Mouse (Mus musculus) midbrain, embryonic 14.5 days (tissue): Measurements from ENCODE around the gene Gm49510. TPM values are rescaled to one million over a fixed set of nuclear protein-coding genes. Genes with fewer than 3 reads are reported as not detected.

Source experiments
- ATAC-seq: fragments of 200-750 bp; cut with Nextera tagmentation; 2 replicates; pipeline ENCODE4 v1.8.0; 2017; ENCODE audit warnings: moderate number of reproducible peaks, moderate library complexity; ENCODE audit not compliant: low FRiP score, low TSS enrichment
- DNase-seq: peaks from one replicate; pipeline ENCODE4 v3.0.0-alpha.2; 2015
- H3K27ac ChIP-seq: fragments of 300-500 bp; sonication (generic); replicated peaks from 2 replicates; pipeline ENCODE4 v1.5.1; 2014; ENCODE audit warnings: mild to moderate bottlenecking, low read depth, low read length, moderate library complexity
- H3K27me3 ChIP-seq: fragments of 300-500 bp; sonication (generic); 2 replicates; pipeline ENCODE4 v1.6.1; 2014; ENCODE audit warnings: low read length, control low read depth, mixed read lengths; ENCODE audit not compliant: control insufficient read depth, insufficient read depth
- H3K36me3 ChIP-seq: fragments of 300-500 bp; sonication (generic); 2 replicates; pipeline ENCODE4 v1.6.1; 2014; ENCODE audit warnings: low read length, control low read depth; ENCODE audit not compliant: control insufficient read depth, insufficient read depth
- H3K4me1 ChIP-seq: fragments of 300-500 bp; sonication (generic); 2 replicates; pipeline ENCODE4 v1.6.1; 2014; ENCODE audit warnings: mild to moderate bottlenecking, antibody characterized with exemption, low read length, control low read depth; ENCODE audit not compliant: control insufficient read depth, insufficient read depth
- H3K4me2 ChIP-seq: fragments of 300-500 bp; sonication (generic); 2 replicates; pipeline ENCODE4 v1.6.1; 2014; ENCODE audit warnings: mild to moderate bottlenecking, low read length, moderate library complexity
- H3K4me3 ChIP-seq: fragments of 300-500 bp; sonication (generic); replicated peaks from 2 replicates; pipeline ENCODE4 v1.5.1; 2014; ENCODE audit warnings: low read depth, low read length
- H3K9ac ChIP-seq: fragments of 300-500 bp; sonication (generic); replicated peaks from 2 replicates; pipeline ENCODE4 v1.6.1; 2014; ENCODE audit warnings: mild to moderate bottlenecking, low read length, moderate library complexity
- H3K9me3 ChIP-seq: fragments of 300-500 bp; sonication (generic); 2 replicates; pipeline ENCODE4 v1.6.1; 2016; ENCODE audit warnings: low read length, control low read depth, mixed read lengths; ENCODE audit not compliant: control insufficient read depth
- WGBS: fragments of 180-500 bp; shearing (Covaris S2); extraction: QIAGEN DNeasy Blood & Tissue Kit; methylation state at CpG from one replicate; pipeline ENCODE4 v1.1.7; 2014; 5-methylcytosine and 5-hydroxymethylcytosine counted together
- polyA plus RNA-seq: library from polyadenylated mRNA; unstranded; fragments of >200 nt; fragmentation: Nextera tagmentation; extraction: Ambion mirVana; gene quantifications from 2 replicates; pipeline ENCODE4 v1.2.1, GENCODE M21; 2014

Gm49510 gene
- polyA plus RNA-seq, 1 experiment from 2014 or later: not detected

DNA sequence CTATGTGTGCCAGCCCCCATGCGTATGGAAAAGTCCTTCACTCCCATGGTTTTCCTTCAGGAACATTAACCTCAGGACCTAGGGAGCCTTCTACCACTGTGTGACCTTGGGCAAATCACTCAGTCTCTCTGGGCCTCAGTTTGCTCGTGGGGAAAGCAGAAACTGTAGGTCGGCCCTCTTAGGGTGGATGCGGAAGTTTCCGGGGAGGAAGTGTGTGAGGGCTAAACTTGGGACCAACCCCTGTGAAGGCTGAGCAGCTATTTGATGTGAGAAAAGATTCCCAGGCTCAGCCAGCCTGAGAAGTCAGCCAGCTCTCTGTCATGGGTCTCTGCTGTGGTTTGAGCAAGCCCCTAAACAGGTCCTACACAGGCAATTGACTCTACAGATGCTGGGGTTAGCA is 37.2 kb upstream of the Gm49510 start:
- H3K27ac ChIP-seq: no peak overlapping the region
- WGBS: 85% methylated on average over 5 of the region's 5 CpGs
- H3K9me3 ChIP-seq: no peaks in the 10 kb centered on the region
- H3K36me3 ChIP-seq: no peaks in the 10 kb centered on the region
- DNase-seq (no peak), ATAC-seq (no peak)
- no peak overlapping the region for H3K4me3 ChIP-seq
- no peak overlapping the region for H3K4me2 ChIP-seq
- H3K27me3 ChIP-seq: no peaks in the 10 kb centered on the region
- H3K4me1 ChIP-seq: no peaks in the 10 kb centered on the region
- H3K9ac ChIP-seq: no peak overlapping the region

DNA sequence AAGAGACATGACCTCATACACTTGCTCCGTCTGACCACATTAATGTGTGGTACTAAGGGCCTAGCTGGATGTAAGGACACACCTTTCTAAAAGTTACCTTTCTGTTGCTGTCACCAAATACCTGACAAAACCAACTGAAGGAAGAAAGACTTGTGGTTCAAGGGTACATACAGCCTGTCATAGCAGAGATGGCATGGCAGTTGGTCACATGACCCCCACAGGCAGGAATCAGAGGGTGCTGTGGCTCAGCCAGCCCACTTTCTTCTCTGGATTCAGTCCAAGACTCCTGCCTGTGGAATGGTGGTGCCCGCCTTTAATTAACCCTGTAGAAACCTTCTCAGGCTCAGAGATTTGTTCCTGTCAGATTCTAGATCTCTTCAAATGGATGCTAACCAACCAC is 36.3 kb upstream of the Gm49510 start:
- Histone ChIP-seq H3K36me3 (no peaks in the 10 kb centered on the region), H3K9me3 (no peaks in the 10 kb centered on the region), H3K4me3 (no peak overlapping the region), H3K4me1 (no peaks in the 10 kb centered on the region), H3K9ac (no peak overlapping the region), H3K4me2 (no peak overlapping the region), H3K27me3 (no peaks in the 10 kb centered on the region), H3K27ac (no peak overlapping the region)
- DNase-seq: no peak
- no peak for ATAC-seq
- WGBS: 87% methylated on average over 2 of the region's 2 CpGs

DNA sequence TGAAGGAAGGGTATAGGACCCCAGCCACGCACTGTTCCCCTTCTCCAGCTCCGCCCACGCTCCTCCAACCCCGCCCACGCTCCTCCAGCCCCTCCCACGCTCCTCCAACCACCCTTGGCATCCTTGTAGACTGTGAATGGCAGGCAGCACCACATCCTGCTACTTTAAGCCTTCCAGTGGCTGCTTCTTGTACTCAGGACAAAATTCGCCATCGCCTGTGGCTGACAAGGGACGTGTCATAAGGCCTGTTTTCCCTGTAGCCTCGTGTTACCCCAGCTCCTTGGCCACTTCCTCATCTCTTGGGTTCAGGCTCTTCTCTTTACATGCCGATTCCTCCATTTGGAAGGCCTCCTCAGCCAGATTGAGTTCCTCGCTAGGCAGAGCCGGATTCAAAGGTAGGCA is 35.6 kb upstream of the Gm49510 start:
- no peak overlapping the region for H3K27ac ChIP-seq
- H3K4me1 ChIP-seq: no peaks in the 10 kb centered on the region
- no peaks in the 10 kb centered on the region for H3K27me3 ChIP-seq
- H3K9ac ChIP-seq: no peak overlapping the region
- no peaks in the 10 kb centered on the region for H3K9me3 ChIP-seq
- ATAC-seq: no peak
- H3K4me3 ChIP-seq: no peak overlapping the region
- no peaks in the 10 kb centered on the region for H3K36me3 ChIP-seq
- DNase-seq: no peak
- no peak overlapping the region for H3K4me2 ChIP-seq
- WGBS: 48% methylated on average over 13 of the region's 13 CpGs

DNA sequence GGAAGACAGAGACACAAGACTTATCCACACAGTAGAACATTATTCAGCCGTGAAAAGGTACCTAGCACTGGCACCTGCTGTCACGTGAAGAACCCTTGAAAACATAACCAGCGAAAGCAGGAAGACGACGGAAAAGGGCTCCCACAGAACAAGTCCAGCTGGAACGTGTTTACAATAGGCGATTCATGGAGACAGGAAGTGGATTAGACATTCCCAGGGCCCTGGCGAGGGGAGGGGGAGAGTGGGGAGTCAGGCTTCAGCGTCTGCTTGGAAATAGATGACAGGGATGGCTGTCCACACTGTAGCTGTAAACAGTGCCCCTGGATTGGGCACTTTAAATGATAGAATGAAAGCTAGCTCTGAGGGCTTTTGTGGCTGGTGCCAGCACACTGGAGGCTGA is 31.1 kb upstream of the Gm49510 start:
- Histone ChIP-seq H3K4me1 (no peaks in the 10 kb centered on the region), H3K4me2 (no peak overlapping the region), H3K27me3 (no peaks in the 10 kb centered on the region), H3K36me3 (no peaks in the 10 kb centered on the region), H3K9me3 (no peaks in the 10 kb centered on the region), H3K4me3 (no peak overlapping the region), H3K27ac (peak overlapping the region; percentile 65), H3K9ac (no peak overlapping the region)
- WGBS: 18% methylated on average over 9 of the region's 9 CpGs
- peak; percentile 72 for DNase-seq
- peak; percentile 63; the same call in 1 of the 2 replicates for ATAC-seq

DNA sequence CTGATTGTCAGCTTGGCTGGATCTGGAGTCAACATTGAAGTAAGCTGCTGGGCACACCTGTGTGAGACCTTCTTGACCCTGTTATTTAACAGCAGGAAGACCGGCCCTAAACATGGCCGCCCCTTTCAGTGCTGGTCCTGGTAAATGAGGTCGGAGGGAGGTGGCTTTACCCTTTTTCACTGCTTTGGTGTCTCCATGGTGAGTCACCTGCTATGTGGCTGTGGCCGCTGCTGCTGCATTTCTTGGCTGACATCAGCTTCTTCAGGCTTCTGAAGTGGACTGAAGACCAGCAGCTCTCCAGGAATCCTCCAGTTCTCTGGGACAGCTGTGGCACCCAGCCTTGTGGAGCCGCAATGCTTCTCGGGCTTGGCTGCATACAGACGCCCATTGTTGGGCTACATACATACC is 30.6 kb upstream of the Gm49510 start:
- 46% methylated on average over 7 of the region's 7 CpGs for WGBS
- DNase-seq: no peak

DNA sequence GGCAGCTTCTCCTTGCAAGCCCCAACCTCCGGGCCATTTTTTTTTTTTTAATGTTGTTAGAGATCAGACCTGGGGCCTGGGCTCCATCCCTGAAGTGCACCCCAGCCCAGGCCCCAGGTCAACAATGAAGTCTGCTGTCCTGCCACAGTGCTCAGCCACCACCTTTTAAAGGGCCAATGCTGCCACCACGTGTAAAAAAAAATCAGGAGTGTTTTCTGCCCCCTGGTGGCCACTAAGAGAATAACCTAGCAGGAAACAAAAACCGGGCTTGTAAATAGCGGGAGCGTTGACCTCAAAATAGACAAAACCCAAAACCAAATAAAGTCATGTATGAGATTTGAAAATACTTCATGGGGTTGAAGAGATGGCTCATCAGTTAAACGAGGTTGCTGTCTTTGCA is 29.7 kb upstream of the Gm49510 start:
- no peak overlapping the region for H3K4me3 ChIP-seq
- no peaks in the 10 kb centered on the region for H3K9me3 ChIP-seq
- H3K4me1 ChIP-seq: no peaks in the 10 kb centered on the region
- no peaks in the 10 kb centered on the region for H3K36me3 ChIP-seq
- no peak for ATAC-seq
- no peak overlapping the region for H3K27ac ChIP-seq
- no peak overlapping the region for H3K4me2 ChIP-seq
- no peaks in the 10 kb centered on the region for H3K27me3 ChIP-seq
- no peak overlapping the region for H3K9ac ChIP-seq
- peak; percentile 77 for DNase-seq
- WGBS: 29% methylated on average over 6 of the region's 6 CpGs

More for the DNA sequence above, 30.6 kb upstream of the Gm49510 start:
- Histone ChIP-seq H3K27ac (peak overlapping the region; percentile 65), H3K9ac (no peak overlapping the region), H3K27me3 (no peaks in the 10 kb centered on the region), H3K4me3 (no peak overlapping the region), H3K9me3 (no peaks in the 10 kb centered on the region), H3K4me2 (no peak overlapping the region), H3K36me3 (no peaks in the 10 kb centered on the region), H3K4me1 (no peaks in the 10 kb centered on the region)
- ATAC-seq: no peak

DNA sequence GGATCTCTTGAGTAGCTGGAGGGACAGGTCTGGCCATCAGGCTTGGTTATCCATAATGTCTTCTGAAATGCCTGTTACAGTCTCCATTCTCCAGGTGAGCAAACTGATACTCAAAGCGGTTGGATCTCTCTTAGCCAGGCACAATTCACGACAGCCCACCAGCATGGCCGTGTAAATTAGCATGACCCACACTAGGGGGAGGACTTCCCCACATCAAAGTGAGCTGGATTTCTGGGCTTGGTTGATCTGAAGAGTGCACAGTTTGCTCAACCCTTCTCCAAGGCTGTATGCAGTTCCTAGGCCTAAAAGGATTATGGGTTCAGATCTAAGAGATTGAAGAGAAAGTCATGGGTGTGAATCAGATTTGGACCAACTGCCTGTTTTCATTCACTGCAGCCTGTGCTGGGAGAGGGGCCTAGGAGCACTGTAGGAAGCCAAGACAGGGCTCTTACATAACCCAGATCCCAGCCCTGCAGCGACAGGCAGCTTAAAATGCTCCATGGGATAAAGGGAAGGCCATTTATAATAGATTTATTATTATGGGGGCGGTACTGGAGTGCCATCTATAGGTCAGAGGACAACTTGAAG is 27.4 kb upstream of the Gm49510 start:
- no peak for ATAC-seq
- no peaks in the 10 kb centered on the region for H3K36me3 ChIP-seq
- no peak overlapping the region for H3K9ac ChIP-seq
- no peaks in the 10 kb centered on the region for H3K9me3 ChIP-seq
- DNase-seq: no peak
- no peak overlapping the region for H3K4me2 ChIP-seq
- 55% methylated on average over 5 of the region's 5 CpGs for WGBS
- no peak overlapping the region for H3K4me3 ChIP-seq
- no peaks in the 10 kb centered on the region for H3K27me3 ChIP-seq
- no peak overlapping the region for H3K27ac ChIP-seq
- H3K4me1 ChIP-seq: peaks cover 9% of the 10 kb centered on the region

DNA sequence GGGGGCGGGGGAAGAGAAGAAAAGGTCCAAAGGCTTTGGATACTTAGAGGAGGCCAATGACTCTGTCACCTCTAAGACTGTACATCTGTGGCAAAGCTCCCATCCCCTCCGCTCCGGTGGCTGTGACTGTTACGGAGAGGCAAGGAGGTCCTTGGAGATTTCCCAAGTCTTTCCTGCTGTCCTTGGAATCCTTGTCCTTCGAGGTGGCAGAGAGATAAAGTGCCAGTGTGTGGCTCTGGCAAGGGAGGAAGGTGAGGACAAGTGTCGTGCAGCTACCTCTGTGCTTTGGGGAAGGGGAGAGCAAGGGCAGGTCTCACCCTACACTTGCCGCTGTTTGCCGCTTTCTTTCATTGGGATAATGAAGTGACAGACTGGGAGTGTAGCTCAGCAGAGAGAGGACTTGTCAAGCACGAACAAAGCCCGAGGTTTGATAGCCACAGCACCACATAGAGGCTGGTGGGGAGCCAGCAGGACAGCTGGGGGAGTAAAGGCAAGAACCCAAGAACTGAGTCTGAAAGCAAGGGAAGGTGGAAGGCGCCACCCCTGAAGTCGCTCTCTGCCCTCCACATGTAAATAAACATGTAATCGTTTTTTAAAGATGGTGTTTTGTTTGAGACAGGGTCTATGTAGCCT is 25.5 kb upstream of the Gm49510 start:
- H3K36me3 ChIP-seq: no peaks in the 10 kb centered on the region
- H3K27me3 ChIP-seq: no peaks in the 10 kb centered on the region
- no peak for DNase-seq
- H3K4me3 ChIP-seq: no peak overlapping the region
- no peak overlapping the region for H3K9ac ChIP-seq
- peaks cover 15% of the 10 kb centered on the region for H3K4me1 ChIP-seq
- H3K27ac ChIP-seq: no peak overlapping the region
- no peak for ATAC-seq
- WGBS: 54% methylated on average over 13 of the region's 13 CpGs
- no peak overlapping the region for H3K4me2 ChIP-seq
- no peaks in the 10 kb centered on the region for H3K9me3 ChIP-seq

DNA sequence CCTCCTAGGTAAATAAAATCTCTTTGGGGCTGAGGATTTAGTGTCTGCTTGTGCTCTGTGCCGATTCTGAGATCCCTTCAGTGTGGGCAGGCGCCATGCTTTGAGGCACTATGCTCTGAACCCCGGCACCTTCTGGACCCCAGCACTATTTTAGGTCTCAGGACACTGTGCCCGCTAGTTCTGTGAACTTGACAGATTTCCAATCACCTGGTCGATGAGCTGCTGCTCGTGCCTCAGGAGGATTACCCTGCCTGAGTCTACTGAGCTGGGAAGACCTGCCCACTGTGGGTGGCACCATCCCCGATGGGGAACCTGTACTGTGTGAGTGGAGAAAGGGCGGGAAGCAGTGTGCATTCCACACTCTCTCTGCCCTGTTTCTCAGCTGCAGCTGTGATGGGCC is 24.5 kb upstream of the Gm49510 start:
- DNase-seq: no peak
- H3K27ac ChIP-seq: 0 out of 2 replicates have a peak overlapping the region, but pooled peaks have one; percentile 98
- H3K4me3 ChIP-seq: no peak overlapping the region
- 73% methylated on average over 8 of the region's 8 CpGs for WGBS
- no peaks in the 10 kb centered on the region for H3K27me3 ChIP-seq
- no peak for ATAC-seq
- no peaks in the 10 kb centered on the region for H3K36me3 ChIP-seq
- peaks cover 15% of the 10 kb centered on the region for H3K4me1 ChIP-seq
- no peak overlapping the region for H3K9ac ChIP-seq
- H3K9me3 ChIP-seq: no peaks in the 10 kb centered on the region
- H3K4me2 ChIP-seq: no peak overlapping the region
